Mouse (Mus musculus) small intestine, adult 2 months (tissue): Measurements from ENCODE around the gene Zbtb9. TPM values are rescaled to one million over a fixed set of nuclear protein-coding genes. Genes with fewer than 3 reads are reported as not detected.

Source experiments
- H3K27ac ChIP-seq: fragments of 200-500 bp; 2 replicates; pipeline ENCODE4 v1.5.1; 2012; ENCODE audit warnings: low read depth, low read length, control low read depth, inconsistent platforms; ENCODE audit not compliant: insufficient read depth
- H3K27me3 ChIP-seq: fragments of 200-500 bp; 2 replicates; pipeline ENCODE4 v1.6.1; 2012; ENCODE audit warnings: mild to moderate bottlenecking, moderate library complexity, low read length, inconsistent platforms; ENCODE audit not compliant: control insufficient read depth, insufficient read depth
- H3K36me3 ChIP-seq: fragments of 200-500 bp; 2 replicates; pipeline ENCODE4 v1.6.1; 2012; ENCODE audit warnings: mild to moderate bottlenecking, low read length, control low read depth, inconsistent platforms; ENCODE audit not compliant: control insufficient read depth, insufficient read depth
- H3K4me1 ChIP-seq: fragments of 200-500 bp; 2 replicates; pipeline ENCODE4 v1.6.1; 2012; ENCODE audit warnings: low read length, inconsistent platforms, mixed read lengths; ENCODE audit not compliant: control insufficient read depth, insufficient read depth, insufficient read length
- H3K4me3 ChIP-seq: fragments of 200-500 bp; 2 replicates; pipeline ENCODE4 v1.5.1; 2012; ENCODE audit warnings: low read depth, mild to moderate bottlenecking, control low read depth, inconsistent platforms, low read length, moderate library complexity
- CTCF ChIP-seq: fragments of 200-500 bp; IDR thresholded peaks from 2 replicates; pipeline ENCODE4 v1.5.1; 2012; ENCODE audit warnings: low read depth, mild to moderate bottlenecking, control low read depth, inconsistent platforms, low read length, moderate library complexity, mixed read lengths; ENCODE audit not compliant: insufficient replicate concordance, insufficient read length; ENCODE audit errors: extremely low read depth
- POLR2A ChIP-seq: fragments of 200-500 bp; IDR thresholded peaks from 2 replicates; pipeline ENCODE4 v1.6.1; 2012; ENCODE audit warnings: low read depth, mild to moderate bottlenecking, control low read depth, inconsistent platforms, low read length, moderate library complexity
- WGBS: fragments of 180-500 bp; shearing (Covaris S2); methylation state at CpG from one replicate; pipeline ENCODE4 v1.1.7; 2018; 5-methylcytosine and 5-hydroxymethylcytosine counted together
- polyA plus RNA-seq: library from polyadenylated mRNA; depleted of rRNA; stranded (reverse); fragments of >200 nt; gene quantifications from 2 replicates; pipeline ENCODE4 v1.2.3, GENCODE M21; 2012

Zbtb9 gene
- polyA plus RNA-seq, 1 experiment = 9.1 TPM

DNA sequence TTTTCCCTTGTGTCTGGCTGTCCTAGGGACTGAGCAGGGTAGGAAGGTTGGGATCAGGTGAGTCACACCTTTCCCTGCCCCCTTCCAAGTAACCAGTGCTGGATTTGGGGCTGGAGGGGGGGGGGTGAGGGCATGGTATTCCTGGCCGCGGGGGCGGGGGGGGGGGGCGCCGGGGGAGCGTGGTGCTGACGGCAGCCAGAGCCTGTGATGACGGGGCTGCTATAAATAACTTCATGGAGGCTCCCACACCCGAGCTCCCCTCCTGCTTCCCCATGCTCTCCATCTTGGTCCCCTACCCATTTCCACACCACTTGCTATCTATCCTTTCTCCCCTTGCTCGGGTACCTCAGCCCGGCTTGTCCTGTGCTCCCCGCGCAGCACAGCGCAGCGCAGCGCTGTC, 19.2 kb upstream of the Zbtb9 start:
- WGBS = 21% methylated on average over 8 of the region's 16 CpGs
- peak overlapping the region; percentile 29 for H3K4me3 ChIP-seq

DNA sequence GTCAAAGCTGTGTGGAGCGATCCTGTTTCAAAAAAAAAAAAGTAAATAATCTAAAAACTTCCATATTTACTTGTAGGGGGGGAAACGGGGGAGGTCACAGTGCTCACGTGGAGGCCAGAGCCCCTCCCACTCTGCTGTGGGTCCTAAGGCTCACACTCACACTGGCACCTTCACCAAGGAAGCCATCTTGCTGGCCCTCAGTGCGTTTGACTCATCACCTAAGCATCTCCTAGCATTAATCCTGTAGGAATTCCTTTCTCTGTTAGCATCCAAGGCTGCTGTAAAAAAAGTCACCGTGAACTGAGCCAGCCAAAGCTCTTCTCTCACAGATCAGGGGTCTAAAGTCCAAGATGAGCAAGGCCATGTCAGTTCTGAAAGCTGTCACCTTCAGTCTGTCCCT, 16.7 kb upstream of the Zbtb9 start:
- H3K36me3 ChIP-seq = no peaks in the 10 kb centered on the region
- 73% methylated on average over 5 of the region's 5 CpGs for WGBS
- no peak overlapping the region for H3K27ac ChIP-seq
- H3K27me3 ChIP-seq = no peaks in the 10 kb centered on the region
- no peak for TF ChIP-seq CTCF
- no peak for TF ChIP-seq POLR2A
- no peak overlapping the region for H3K4me3 ChIP-seq
- H3K4me1 ChIP-seq = peaks cover 13% of the 10 kb centered on the region

More for the DNA sequence above, 19.2 kb upstream of the Zbtb9 start:
- peaks cover 20% of the 10 kb centered on the region for H3K4me1 ChIP-seq
- H3K27me3 ChIP-seq = no peaks in the 10 kb centered on the region
- TF ChIP-seq CTCF (no peak), POLR2A (no peak)
- H3K36me3 ChIP-seq = no peaks in the 10 kb centered on the region
- peak overlapping the region; percentile 75 for H3K27ac ChIP-seq

DNA sequence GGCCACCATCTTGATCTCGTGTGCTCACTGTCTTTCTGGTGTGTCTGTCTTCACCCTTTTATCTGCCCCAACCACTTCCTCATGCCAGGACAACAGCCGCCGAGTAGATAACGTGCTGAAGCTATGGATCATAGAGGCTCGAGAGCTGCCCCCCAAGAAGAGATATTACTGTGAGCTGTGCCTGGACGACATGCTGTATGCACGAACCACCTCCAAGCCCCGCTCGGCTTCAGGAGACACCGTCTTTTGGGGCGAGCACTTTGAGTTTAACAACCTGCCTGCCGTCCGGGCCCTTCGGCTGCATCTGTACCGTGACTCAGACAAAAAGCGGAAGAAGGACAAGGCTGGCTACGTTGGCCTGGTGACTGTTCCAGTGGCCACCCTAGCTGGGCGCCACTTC, 16.1 kb upstream of the Zbtb9 start:
- H3K36me3 ChIP-seq = no peaks in the 10 kb centered on the region
- H3K4me1 ChIP-seq = peaks cover 13% of the 10 kb centered on the region
- no peak for TF ChIP-seq CTCF
- TF ChIP-seq POLR2A = no peak
- no peaks in the 10 kb centered on the region for H3K27me3 ChIP-seq
- H3K27ac ChIP-seq = no peak overlapping the region
- no peak overlapping the region for H3K4me3 ChIP-seq
- WGBS = 82% methylated on average over 18 of the region's 18 CpGs

DNA sequence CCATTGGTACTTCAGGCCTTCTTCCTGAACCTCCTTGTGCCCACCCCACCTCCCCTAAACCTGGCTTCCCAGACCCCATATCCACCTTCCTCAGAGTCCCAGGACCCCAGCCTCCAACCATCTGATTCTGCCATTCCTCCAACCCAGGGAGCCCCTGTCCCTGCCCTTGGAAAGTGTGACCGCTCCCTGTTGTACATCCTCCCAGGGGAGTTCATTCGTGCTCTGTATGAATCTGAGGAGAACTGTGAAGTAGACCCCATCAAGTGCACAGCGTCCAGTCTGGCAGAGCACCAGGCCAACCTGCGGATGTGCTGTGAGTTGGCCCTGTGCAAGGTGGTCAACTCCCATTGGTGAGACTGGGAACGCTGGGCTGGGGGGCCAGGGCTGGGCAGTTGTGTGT, 15.1 kb upstream of the Zbtb9 start:
- 95% methylated on average over 5 of the region's 5 CpGs for WGBS
- Histone ChIP-seq H3K27me3 (no peaks in the 10 kb centered on the region), H3K36me3 (no peaks in the 10 kb centered on the region), H3K4me1 (peaks cover 13% of the 10 kb centered on the region), H3K27ac (no peak overlapping the region), H3K4me3 (no peak overlapping the region)
- no peak for TF ChIP-seq CTCF

DNA sequence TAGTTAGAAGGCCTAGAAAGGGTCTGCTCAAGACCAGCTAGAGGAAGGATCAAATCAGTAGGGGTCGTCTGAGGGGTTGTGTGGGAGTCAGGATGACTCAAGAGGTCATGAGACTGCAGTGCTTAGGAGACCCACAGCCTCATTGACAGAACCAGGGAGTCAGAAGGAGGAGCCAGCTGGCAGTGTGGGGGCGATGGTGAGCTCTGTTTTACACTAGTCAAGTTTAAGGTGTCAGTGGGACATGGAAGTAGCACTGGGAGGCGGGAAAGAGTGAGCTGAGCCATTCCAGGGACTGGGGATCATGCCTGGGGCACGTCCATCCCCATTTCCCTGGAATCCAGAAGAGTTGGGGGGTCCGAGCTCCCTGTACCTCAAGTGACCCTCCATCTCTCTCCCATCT, 14.1 kb upstream of the Zbtb9 start:
- Histone ChIP-seq H3K4me3 (no peak overlapping the region), H3K4me1 (peaks cover 5% of the 10 kb centered on the region), H3K36me3 (no peaks in the 10 kb centered on the region), H3K27me3 (no peaks in the 10 kb centered on the region), H3K27ac (no peak overlapping the region)
- no peak for TF ChIP-seq POLR2A
- TF ChIP-seq CTCF = no peak
- WGBS = 69% methylated on average over 5 of the region's 5 CpGs

DNA sequence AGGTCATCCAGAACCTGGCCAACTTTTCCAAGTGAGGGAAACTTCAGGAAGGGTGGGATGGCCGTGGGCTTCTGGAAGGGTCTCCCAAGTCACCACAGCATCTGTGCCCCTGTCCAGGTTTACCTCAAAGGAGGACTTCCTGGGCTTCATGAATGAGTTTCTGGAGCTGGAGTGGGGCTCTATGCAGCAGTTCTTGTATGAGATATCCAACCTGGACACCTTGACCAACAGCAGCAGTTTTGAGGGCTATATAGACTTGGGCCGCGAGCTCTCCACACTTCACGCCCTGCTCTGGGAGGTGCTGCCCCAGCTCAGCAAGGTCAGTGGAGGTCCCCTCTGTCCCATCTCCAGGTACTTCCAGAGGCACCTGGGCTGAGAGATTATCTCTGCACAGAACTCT, 13.2 kb upstream of the Zbtb9 start:
- no peaks in the 10 kb centered on the region for H3K27me3 ChIP-seq
- no peak for TF ChIP-seq POLR2A
- no peak for TF ChIP-seq CTCF
- H3K36me3 ChIP-seq = no peaks in the 10 kb centered on the region
- peaks cover 2% of the 10 kb centered on the region for H3K4me1 ChIP-seq
- 92% methylated on average over 4 of the region's 4 CpGs for WGBS
- no peak overlapping the region for H3K4me3 ChIP-seq
- H3K27ac ChIP-seq = no peak overlapping the region

DNA sequence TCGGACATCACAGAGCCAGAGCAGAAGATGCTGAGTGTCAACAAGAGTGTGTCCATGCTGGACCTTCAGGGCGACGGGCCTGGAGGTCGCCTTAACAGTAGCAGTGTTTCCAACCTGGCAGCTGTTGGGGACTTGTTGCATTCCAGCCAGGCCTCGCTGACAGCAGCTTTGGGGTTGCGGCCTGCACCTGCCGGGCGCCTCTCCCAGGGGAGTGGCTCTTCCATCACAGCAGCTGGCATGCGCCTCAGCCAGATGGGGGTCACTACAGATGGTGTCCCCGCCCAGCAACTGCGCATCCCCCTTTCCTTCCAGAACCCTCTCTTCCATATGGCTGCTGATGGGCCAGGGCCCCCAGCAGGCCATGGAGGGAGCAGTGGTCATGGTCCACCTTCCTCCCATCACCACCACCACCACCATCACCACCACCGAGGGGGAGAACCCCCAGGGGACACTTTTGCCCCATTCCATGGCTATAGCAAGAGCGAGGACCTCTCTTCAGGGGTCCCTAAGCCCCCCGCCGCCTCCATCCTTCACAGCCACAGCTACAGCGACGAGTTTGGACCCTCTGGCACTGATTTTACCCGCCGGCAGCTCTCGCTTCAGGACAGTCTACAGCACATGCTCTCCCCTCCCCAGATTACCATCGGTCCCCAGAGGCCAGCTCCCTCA, 11.3 kb upstream of the Zbtb9 start:
- H3K4me3 ChIP-seq = no peak overlapping the region
- no peak overlapping the region for H3K27ac ChIP-seq
- no peak for TF ChIP-seq POLR2A
- TF ChIP-seq CTCF = no peak
- no peaks in the 10 kb centered on the region for H3K27me3 ChIP-seq
- H3K4me1 ChIP-seq = no peaks in the 10 kb centered on the region
- no peaks in the 10 kb centered on the region for H3K36me3 ChIP-seq
- 75% methylated on average over 21 of the region's 21 CpGs for WGBS
